Mouse (Mus musculus) adipocyte (in vitro differentiated cells): ENCODE measurements around the gene 9530053A07Rik.
"Not testable (repeated sequence)": the region's sequence is repeated elsewhere in the genome, so short reads cannot be mapped to it uniquely, and the experiment has no call there.

Experiments
- DNase-seq: peaks from one replicate; pipeline ENCODE4 v3.0.0-alpha.2; 2016; ENCODE audit warnings: low spot score

Gene 9530053A07Rik

GRCm38 (mm10) chr7:28129166-28129565 lies at the start of gene 9530053A07Rik:
TSS of gene 9530053A07Rik (plus strand) at chr7:28129466.
- DNase-seq = no peak

GRCm38 (mm10) chr7:28084215-28084614 lies 45.1 kb upstream of the 9530053A07Rik start:
- DNase-seq = no peak

GRCm38 (mm10) chr7:28086236-28086635 lies 43.0 kb upstream of the 9530053A07Rik start:
- no peak for DNase-seq

GRCm38 (mm10) chr7:28093541-28093940 lies 35.7 kb upstream of the 9530053A07Rik start:
- no peak for DNase-seq

- no peak for DNase-seq
Observed at GRCm38 (mm10) chr7:28099101-28099500, 30.2 kb upstream of the 9530053A07Rik start.

- DNase-seq = peak; percentile 5
Observed at GRCm38 (mm10) chr7:28100596-28101590, 28.4 kb upstream of the 9530053A07Rik start.

GRCm38 (mm10) chr7:28102936-28103335 lies 26.3 kb upstream of the 9530053A07Rik start:
- not testable (repeated sequence) for DNase-seq

- DNase-seq = no peak
Observed at GRCm38 (mm10) chr7:28104670-28105069, 24.6 kb upstream of the 9530053A07Rik start.

GRCm38 (mm10) chr7:28106241-28106640 lies 23.0 kb upstream of the 9530053A07Rik start:
- DNase-seq = no peak

- DNase-seq = no peak
Observed at GRCm38 (mm10) chr7:28114648-28115047, 14.6 kb upstream of the 9530053A07Rik start.

- peak; percentile 54 for DNase-seq
Observed at GRCm38 (mm10) chr7:28137613-28138012, 8.3 kb downstream of the 9530053A07Rik start.

GRCm38 (mm10) chr7:28148263-28148662 lies 19.0 kb downstream of the 9530053A07Rik start:
- DNase-seq = peak; percentile 62

GRCm38 (mm10) chr7:28149841-28150240 lies 20.6 kb downstream of the 9530053A07Rik start:
- DNase-seq = no peak

- DNase-seq = no peak
Observed at GRCm38 (mm10) chr7:28151584-28152221, 22.4 kb downstream of the 9530053A07Rik start.

GRCm38 (mm10) chr7:28153595-28153994 lies 24.3 kb downstream of the 9530053A07Rik start:
- not testable (repeated sequence) for DNase-seq

- DNase-seq = no peak
Observed at GRCm38 (mm10) chr7:28159292-28159691, 30.0 kb downstream of the 9530053A07Rik start.

- DNase-seq = no peak
Observed at GRCm38 (mm10) chr7:28159893-28160292, 30.6 kb downstream of the 9530053A07Rik start.

- DNase-seq = no peak
Observed at GRCm38 (mm10) chr7:28161163-28161749, 32.0 kb downstream of the 9530053A07Rik start.

- no peak for DNase-seq
Observed at GRCm38 (mm10) chr7:28165406-28165805, 36.1 kb downstream of the 9530053A07Rik start.

GRCm38 (mm10) chr7:28168320-28169115 lies 39.3 kb downstream of the 9530053A07Rik start:
- DNase-seq = peak; percentile 82
